In the genomic region with DNA sequence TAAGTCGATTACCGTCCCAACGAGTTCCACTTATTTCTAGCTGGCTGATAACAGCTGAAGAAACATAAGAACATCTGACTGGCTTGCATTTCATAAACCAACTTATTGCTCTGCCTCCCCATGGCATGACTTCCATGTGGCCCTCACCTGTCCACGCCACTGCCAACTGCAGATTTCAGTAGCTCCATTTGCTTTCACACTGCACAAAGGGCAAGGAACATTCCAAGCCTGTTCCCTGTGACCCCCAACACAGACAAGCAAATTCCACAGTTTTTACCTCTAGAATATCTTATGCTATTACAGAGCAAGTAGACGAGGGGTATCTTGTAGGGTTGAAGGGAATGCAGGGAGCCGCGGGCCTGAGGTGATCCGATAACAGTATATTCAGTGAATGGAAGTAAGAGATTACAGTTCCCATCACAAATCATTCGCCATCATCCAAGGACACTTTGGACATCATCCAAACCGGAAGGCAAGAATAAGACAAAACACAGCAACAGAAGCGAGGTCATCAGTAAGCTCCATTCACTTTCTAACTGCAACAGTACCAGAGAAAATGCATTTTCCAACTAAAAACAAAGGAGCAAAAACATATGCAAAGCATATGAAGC, we compare ENCODE assay signal across 16 mouse cellular contexts. TPM values are rescaled to one million over a fixed set of nuclear protein-coding genes. Genes with fewer than 3 reads are reported as not detected.
DNase-seq lines count a peak whose midpoint lies in the region; ATAC-seq and TF ChIP-seq lines count a peak whose summit lies in the region.
"Had no signal": no experiment of that assay in that cellular context is flagged by ENCODE, and none has a peak within 500 bp of the region (broad histone marks: within the 10 kb centered on the region; RNA-seq: fewer than 3 reads in every experiment).

No protein-coding gene starts in this region.

- no peak overlapping the region for H3K4me3 ChIP-seq in kidney, adult 2 months (ENCODE audit: insufficient read depth, low read depth, low read length)
- H3K4me3 ChIP-seq in midbrain, embryonic 15.5 days = no peak overlapping the region
- no peak overlapping the region for H3K4me3 ChIP-seq in midbrain, embryonic 10.5 days
- H3K4me3 ChIP-seq: embryonic facial prominence, embryonic 13.5 days; neural tube, embryonic 13.5 days; stomach, embryonic 15.5 days had no signal

- H3K36me3 ChIP-seq in kidney, adult 2 months (ENCODE audit: control insufficient read depth, insufficient read depth, low read length) = no peaks in the 10 kb centered on the region
- no peaks in the 10 kb centered on the region for H3K36me3 ChIP-seq in midbrain, embryonic 15.5 days (replicated peaks)
- no peaks in the 10 kb centered on the region for H3K36me3 ChIP-seq in midbrain, embryonic 10.5 days
- H3K36me3 ChIP-seq: embryonic facial prominence, embryonic 13.5 days; neural tube, embryonic 13.5 days; stomach, embryonic 15.5 days had no signal

- TF ChIP-seq CTCF in kidney, adult 2 months (conservative IDR thresholded peaks at IDR 0.05; ENCODE audit: insufficient read depth, insufficient read length, low read depth, low read length) = no peak

- peaks cover 36% of the 10 kb centered on the region for H3K4me1 ChIP-seq in kidney, adult 2 months (ENCODE audit: control insufficient read depth, insufficient read depth, low read length)
- H3K4me1 ChIP-seq in midbrain, embryonic 15.5 days = 0 out of 2 replicates have a peak, but pooled peaks cover 5% of the 10 kb centered on the region
- no peaks in the 10 kb centered on the region for H3K4me1 ChIP-seq in midbrain, embryonic 10.5 days
- H3K4me1 ChIP-seq: embryonic facial prominence, embryonic 13.5 days had no signal

- intact Hi-C loops in heart, postnatal 25 days (cut with DNase I) = no loop called here

- no peak overlapping the region for H3K9ac ChIP-seq in midbrain, embryonic 15.5 days
- H3K9ac ChIP-seq: embryonic facial prominence, embryonic 13.5 days; liver, postnatal 0 days; neural tube, embryonic 13.5 days; stomach, embryonic 15.5 days had no signal

- 51% methylated on average over 11 of the region's 11 CpGs for WGBS in kidney, adult 2 months
- WGBS in midbrain, embryonic 15.5 days = 92% methylated on average over 11 of the region's 11 CpGs
- 93% methylated on average over 11 of the region's 11 CpGs for WGBS in midbrain, embryonic 10.5 days

- H3K27ac ChIP-seq in kidney, adult 2 months (ENCODE audit: insufficient read depth, low read depth, low read length) = peak overlapping the region; percentile 9; the same call in 1 of the 2 replicates
- no peak overlapping the region for H3K27ac ChIP-seq in midbrain, embryonic 15.5 days
- H3K27ac ChIP-seq in midbrain, embryonic 10.5 days (replicated peaks) = no peak overlapping the region
- H3K27ac ChIP-seq: embryonic facial prominence, embryonic 13.5 days; neural tube, embryonic 13.5 days; stomach, embryonic 15.5 days had no signal

- TF ChIP-seq POLR2A in kidney, adult 2 months (IDR thresholded peaks at IDR 0.05; ENCODE audit: low read depth, low read length) = no peak

- ATAC-seq in midbrain, embryonic 15.5 days (replicated peaks) = 0 out of 2 replicates have a peak, but pooled peaks have one; percentile 21
- ATAC-seq: liver, postnatal 0 days had no signal

- H3K4me2 ChIP-seq in midbrain, embryonic 15.5 days = no peak overlapping the region
- H3K4me2 ChIP-seq: embryonic facial prominence, embryonic 13.5 days; neural tube, embryonic 13.5 days; stomach, embryonic 15.5 days had no signal

- no peaks in the 10 kb centered on the region for H3K9me3 ChIP-seq in midbrain, embryonic 15.5 days
- no peaks in the 10 kb centered on the region for H3K9me3 ChIP-seq in midbrain, embryonic 10.5 days (replicated peaks)
- H3K9me3 ChIP-seq: embryonic facial prominence, embryonic 13.5 days; neural tube, embryonic 13.5 days; stomach, embryonic 15.5 days had no signal

- peak; percentile 86 for DNase-seq in heart, adult 11 months
- DNase-seq in heart, postnatal 25 days (ENCODE audit: low spot score) = no peak
- peak; percentile 61 for DNase-seq in kidney, adult 2 months
- DNase-seq in kidney, adult 11 months = no peak
- DNase-seq in midbrain, embryonic 10.5 days (ENCODE audit: low spot score) = no peak
- no peak for DNase-seq in ovary, postnatal 10 days (ENCODE audit: low spot score)
- DNase-seq: cerebellum, adult 9-10 months; gastrocnemius, postnatal 10 days; liver; liver, postnatal 0 days; lung, postnatal 36 days; right cerebral cortex, postnatal 14 days had no signal

- H3K27me3 ChIP-seq in kidney, adult 2 months (replicated peaks; ENCODE audit: control insufficient read depth, insufficient read depth, low read length) = no peaks in the 10 kb centered on the region
- H3K27me3 ChIP-seq in midbrain, embryonic 15.5 days (replicated peaks) = no peaks in the 10 kb centered on the region
- H3K27me3 ChIP-seq in midbrain, embryonic 10.5 days (ENCODE audit: low read depth, poor library complexity, severe bottlenecking) = no peaks in the 10 kb centered on the region
- H3K27me3 ChIP-seq: embryonic facial prominence, embryonic 13.5 days; neural tube, embryonic 13.5 days; stomach, embryonic 15.5 days had no signal

RNA-seq across cellular contexts. Expression of a gene that starts 16.6 kb away (rescaled TPM):
- total RNA-seq in heart, postnatal 25 days (2021) = 100 to 1,000 TPM; 487 to 529 TPM
- polyA plus RNA-seq in kidney, adult 2 months (2012; rRNA removed) = 118 and 140 TPM in 2 replicates
- polyA plus RNA-seq in midbrain, embryonic 15.5 days (2015; fragmentation: Nextera tagmentation; extraction: Ambion mirVana) = 175 and 176 TPM in 2 replicates
- polyA plus RNA-seq in midbrain, embryonic 10.5 days (2016; fragmentation: Nextera tagmentation; extraction: Ambion mirVana) = 61.9 and 74.7 TPM in 2 replicates

Comparison
In these comparisons a context has a peak if more than half of its experiments do, and no peak if none do; other contexts are left out.
1. DNase-seq: peak in heart, adult 11 months (single experiment) and kidney, adult 2 months (single experiment); none in heart, postnatal 25 days (single experiment), kidney, adult 11 months (single experiment), midbrain, embryonic 10.5 days (single experiment) and ovary, postnatal 10 days (single experiment).